Mouse (Mus musculus) c-Kit-positive CD71-negative TER-119-negative erythroid progenitor cells, embryonic 14.5 days (primary cell): ENCODE results near the gene Gbx2.

ENCODE experiments used
- DNase-seq: peaks from one replicate; pipeline ENCODE4 v3.0.0-alpha.2; 2013; ENCODE audit warnings: low read depth

Gene Gbx2

GRCm38 (mm10) chr1:89912392-89912791 lies 18.6 kb downstream of the Gbx2 start:
- no peak for DNase-seq

DNA sequence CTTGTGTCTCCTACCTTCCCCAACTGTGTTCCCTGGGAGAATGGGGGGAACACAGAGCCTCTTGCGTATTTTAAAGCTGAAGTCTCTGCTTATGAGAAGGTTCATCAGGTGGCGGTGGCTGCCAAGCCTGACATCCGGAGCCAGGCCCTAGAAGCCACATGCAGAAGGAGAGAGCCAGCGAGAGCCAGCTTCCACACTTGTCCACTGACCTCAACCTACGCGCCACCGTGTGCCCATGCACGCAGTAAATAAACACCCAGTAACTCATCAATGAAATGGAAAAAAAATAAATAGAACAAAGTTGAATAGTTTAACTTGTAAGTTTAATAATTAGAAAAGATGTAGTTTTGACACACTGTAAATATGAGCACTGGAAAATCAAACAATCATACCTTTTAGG lies 21.2 kb downstream of the Gbx2 start:
- DNase-seq = no peak

DNA sequence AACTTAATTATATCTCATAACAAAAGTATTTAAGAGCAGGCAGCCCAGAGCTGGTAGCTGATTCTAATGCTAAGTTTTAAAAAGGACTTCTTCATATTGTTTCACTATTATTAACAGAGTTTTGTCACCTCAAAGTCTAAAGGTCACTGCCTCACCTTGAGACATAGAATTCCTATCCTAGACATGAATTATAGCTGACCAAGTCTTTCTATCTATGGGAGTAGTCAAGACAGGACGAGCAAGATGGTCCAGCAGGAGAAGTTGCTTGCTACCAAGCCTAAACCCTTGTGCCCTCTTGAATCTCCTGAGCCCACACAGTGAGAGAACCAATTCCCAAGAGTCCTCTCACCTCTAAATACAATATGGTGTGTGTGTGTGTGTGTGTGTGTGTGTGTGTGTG lies 28.3 kb downstream of the Gbx2 start:
- DNase-seq = no peak

DNA sequence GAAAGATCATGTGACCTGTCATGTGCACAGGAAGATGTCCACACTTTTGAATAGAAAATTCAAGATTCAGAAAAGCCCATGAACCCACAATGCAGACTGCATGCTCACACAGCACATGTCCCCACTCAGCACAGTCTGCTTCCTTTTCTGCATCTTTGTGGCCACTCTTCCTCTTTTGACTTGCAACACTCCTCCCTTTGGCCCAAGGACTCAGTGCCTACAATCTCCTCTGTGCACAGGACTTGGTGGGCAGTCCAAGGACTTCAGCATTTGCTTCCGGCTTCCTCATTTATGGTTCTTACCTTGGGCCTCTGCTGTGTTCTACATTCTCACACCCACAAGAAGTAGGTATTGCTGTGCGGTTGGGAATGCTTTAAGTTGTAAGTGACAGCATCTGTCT lies 28.7 kb downstream of the Gbx2 start:
- DNase-seq = peak; percentile 32

GRCm38 (mm10) chr1:89901381-89901780 lies 29.6 kb downstream of the Gbx2 start:
- no peak for DNase-seq

GRCm38 (mm10) chr1:89899761-89900445 lies 31.1 kb downstream of the Gbx2 start:
- no peak for DNase-seq

DNA sequence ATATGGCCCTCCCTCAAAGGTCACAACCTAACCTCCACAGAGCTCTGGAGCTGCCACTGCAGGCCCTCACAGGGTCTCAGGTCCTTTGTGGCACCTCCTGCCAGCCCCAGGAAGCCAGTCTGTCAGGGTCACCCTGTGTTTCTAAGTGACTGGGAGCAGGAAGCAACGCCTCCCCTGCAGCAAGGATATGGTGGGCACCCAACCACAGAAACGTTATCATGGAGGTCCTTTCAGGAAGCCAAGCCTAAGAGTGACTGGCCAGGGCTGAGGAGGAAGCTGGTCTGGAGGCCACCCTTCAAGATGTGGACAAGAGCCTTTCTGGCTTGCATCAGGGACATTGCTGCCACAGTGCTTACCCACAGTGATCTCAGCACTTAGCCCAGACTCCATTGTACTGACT lies 31.9 kb downstream of the Gbx2 start:
- DNase-seq = no peak

- DNase-seq = no peak
Observed at GRCm38 (mm10) chr1:89895801-89896200, 35.2 kb downstream of the Gbx2 start.

- no peak for DNase-seq
Observed at GRCm38 (mm10) chr1:89892281-89892680, 38.7 kb downstream of the Gbx2 start.

DNA sequence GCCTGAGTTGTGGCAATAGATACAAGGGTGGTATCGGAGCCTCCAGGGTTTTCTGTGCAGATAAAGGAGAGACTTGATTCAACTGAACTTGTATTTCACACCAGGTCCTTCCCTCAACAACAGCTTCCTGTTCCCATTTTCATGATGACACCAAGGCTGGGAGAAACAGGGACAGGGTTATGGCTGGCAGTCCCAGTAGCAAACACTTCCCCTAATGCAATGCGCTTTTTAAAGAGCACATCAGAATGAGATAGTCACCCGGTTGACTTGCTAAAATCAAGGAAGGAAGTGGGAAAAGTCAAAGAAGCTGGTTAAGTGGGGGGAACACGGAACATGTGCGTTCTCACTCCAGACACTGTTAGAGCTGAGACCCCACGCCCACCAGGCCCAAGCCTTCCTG lies 39.6 kb downstream of the Gbx2 start:
- DNase-seq = no peak

GRCm38 (mm10) chr1:89885696-89886095 lies 45.3 kb downstream of the Gbx2 start:
- DNase-seq = no peak

DNA sequence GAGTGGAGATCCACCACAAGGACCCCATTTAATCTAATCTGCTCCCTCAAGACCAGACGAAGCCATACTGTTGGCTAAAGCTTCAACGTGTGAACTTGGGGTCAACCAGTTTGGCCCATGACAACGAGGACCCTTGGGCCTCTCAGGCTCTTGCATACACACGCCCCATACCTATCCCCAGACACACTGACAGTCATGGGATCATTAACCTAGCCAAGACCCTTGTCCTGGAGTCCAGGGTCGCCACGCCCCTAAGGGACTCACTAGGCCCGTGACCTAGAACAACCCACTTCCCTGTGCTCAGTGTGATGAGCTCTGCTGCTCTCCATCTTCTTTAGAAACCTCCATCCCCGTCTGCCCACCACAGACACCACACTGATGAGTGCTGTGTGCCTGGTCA lies 46.6 kb downstream of the Gbx2 start:
- DNase-seq = no peak

DNA sequence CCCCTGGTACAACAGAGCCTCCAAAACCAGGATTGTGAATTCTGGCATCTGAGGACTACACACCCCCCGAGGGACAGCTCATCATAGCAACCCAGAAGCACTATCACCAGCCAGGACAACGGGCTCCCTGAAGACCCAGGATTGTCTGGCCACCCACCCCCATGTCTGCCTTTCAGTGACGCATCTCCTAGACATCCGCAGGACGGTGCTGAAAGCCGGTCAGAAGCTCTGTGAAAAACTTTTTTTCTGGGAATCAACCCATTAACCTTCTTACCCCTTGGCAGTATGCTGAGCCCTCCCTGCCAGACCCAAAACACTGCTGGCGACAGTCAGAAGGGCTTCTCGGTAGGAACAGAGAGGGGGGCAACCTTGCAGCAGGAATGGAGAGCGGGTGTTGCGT lies 50.1 kb downstream of the Gbx2 start:
- DNase-seq = no peak

DNA sequence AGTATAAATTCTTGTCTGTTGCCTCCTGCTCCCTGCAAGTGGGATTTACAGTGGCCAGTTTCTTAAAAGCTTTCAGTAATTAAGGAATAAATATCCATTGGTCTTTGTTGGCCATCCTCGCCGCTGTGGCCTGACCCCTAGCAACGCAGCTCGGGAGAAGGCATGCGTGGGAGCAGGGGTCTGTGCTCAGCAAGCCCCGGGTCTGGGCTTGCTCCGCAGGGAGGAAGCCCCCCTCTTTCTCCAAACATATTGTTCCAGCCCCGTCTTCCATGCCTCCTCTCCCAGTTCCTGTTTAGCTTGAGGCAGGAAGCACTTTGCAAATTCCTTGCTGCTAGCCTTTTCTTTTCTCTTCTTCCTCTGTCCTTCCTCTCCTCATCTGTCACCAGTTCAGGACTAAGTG lies 50.8 kb downstream of the Gbx2 start:
- no peak for DNase-seq

DNA sequence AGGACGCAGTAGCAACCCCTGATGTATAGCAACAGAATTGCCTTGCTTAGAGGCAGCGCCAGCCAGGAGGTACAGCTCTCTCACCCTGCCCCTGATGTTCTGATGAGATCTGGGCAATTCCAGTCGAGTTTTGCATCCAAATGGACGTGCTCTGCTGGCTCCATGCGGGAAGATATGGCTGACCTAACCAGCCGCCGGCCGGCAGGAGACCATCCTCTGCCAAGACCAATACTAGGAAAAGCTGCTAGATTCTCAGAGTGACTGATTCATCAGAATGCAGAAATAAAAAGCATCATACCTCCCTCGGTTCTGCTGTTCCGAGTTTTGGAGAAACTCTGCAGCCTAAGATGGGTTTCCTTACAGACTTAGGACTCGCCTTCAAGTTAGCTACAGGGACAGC lies 52.5 kb downstream of the Gbx2 start:
- DNase-seq = no peak
